Mouse (Mus musculus): ENCODE measurements around the gene Vangl1.

Vangl1 gene

DNA sequence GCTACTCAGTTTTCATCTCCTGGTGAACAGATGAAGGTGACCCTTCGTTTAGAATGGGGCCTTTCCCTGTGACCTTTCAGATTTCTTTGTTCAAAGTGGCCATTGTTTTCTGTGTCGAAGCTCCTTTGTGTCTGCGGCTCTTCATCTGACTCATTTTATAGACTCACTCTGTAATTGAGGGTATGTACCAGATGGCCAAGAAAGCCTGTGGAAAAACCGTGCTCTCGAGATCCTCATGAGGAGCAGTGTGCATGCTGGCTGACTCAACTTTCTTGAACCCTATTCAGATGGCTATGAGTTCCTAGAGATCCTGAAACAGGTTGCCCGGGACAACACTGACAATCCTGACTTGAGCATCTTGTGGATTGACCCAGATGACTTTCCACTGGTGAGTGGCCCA lies 62.6 kb downstream of the Vangl1 start:
- TF ChIP-seq GATA4 (IDR thresholded peaks at IDR 0.05; ENCODE audit: insufficient replicate concordance, low read length): no peak

DNA sequence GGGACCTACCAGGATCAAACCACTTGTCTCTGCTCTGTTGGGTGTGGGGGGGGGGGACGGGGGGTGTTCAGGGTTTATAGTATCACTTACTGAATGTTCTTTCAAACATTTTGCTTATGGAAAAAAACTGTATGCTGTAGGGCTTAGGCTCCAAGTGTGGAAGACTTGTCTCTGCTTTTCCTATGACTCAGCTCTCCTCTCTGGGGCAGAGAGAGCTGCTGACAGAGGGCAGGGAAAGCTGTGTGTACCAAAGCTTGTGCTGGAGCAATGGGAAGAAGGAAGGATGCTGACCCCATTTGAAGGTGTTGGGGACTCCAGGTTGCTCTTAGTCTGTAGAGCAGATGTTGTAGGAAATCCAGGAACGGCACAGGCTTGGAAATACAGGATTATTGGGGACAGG lies 63.0 kb downstream of the Vangl1 start:
- no peak for TF ChIP-seq GATA4 (IDR thresholded peaks at IDR 0.05; ENCODE audit: insufficient replicate concordance, low read length)

GRCm38 (mm10) chr3:102140606-102141005 lies 63.9 kb downstream of the Vangl1 start:
- no peak for TF ChIP-seq GATA4 (IDR thresholded peaks at IDR 0.05; ENCODE audit: insufficient replicate concordance, low read length)

DNA sequence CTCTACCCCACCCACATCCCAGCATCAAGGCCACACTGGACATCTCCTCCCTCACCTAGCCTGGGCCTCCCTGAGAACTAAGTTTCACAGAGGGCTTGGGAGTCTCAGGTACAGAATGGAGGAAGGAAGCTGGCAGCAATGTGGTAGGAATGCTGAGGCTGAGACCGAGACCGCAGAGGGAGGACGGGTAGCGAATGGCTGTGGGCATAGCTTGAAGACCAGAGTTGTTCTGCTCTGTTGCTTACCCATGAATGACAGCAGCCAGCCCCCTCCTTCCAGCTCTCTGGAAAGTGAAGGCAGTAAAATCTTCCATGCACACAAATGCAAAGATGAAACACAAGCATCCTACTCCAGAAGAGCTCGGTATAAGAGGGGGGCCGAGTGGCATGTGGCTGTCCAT lies 65.6 kb downstream of the Vangl1 start:
- TF ChIP-seq GATA4 (IDR thresholded peaks at IDR 0.05; ENCODE audit: insufficient replicate concordance, low read length): no peak

DNA sequence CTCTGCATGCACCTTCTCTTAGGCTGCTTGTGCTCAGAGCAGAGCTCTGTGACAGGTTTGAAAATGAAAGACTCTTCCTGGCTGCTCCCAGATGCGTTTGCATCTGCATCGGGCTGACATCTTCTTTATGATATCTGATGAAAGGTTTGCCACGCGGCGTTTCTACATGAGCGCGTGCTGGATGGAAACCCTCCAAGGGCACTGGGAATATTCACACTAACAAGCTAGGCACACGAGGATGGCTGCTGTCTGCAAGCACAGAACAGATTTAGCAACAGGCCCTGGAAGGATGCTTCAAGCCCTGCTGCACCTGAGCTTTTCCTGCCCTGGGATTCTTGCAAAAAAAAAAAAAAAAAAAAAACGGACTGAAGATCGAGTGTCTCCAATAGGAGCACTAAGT lies 67.3 kb downstream of the Vangl1 start:
- TF ChIP-seq GATA4 (IDR thresholded peaks at IDR 0.05; ENCODE audit: insufficient replicate concordance, low read length): no peak

- TF ChIP-seq GATA4 (IDR thresholded peaks at IDR 0.05; ENCODE audit: insufficient replicate concordance, low read length): no peak
These were observed 68.9 kb downstream of the Vangl1 start for GRCm38 (mm10) chr3:102135389-102136113.

DNA sequence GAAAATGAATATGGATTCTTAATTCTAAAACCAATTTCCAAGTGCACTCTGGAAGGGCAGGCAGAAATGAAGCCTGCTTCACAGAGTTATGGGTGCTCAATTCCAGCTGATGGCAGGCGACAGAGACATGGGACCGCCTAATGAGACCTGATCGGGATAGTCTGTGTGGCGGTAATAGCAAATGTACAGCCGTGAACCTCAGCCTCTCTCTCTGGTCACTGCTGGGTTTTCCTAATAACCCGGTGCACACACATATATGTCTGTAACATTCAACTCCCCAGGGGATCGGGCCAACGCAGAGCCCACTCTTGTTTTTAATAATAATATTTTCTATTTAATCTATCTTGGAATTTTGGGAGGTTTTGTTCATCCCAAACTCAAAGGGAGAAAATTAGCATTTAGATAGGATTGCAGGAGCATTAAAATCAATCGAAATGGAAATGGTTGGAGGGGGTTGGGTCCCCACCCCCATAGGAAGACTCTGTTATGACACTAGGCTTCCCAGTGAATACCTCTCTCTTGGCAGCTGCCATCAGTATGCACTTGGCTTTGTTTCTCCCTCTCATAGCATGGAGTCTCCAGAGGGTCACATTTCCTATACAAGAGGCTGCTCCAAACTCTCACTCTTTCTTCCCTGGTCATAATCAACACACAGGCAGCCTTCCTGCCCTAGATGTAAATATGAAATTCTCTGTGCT lies 72.7 kb downstream of the Vangl1 start:
- no peak for TF ChIP-seq GATA4 (IDR thresholded peaks at IDR 0.05; ENCODE audit: insufficient replicate concordance, low read length)

GRCm38 (mm10) chr3:102130478-102130877 lies 74.0 kb downstream of the Vangl1 start:
- TF ChIP-seq GATA4 (IDR thresholded peaks at IDR 0.05; ENCODE audit: insufficient replicate concordance, low read length): no peak

GRCm38 (mm10) chr3:102128242-102128641 lies 76.3 kb downstream of the Vangl1 start:
- no peak for TF ChIP-seq GATA4 (IDR thresholded peaks at IDR 0.05; ENCODE audit: insufficient replicate concordance, low read length)

DNA sequence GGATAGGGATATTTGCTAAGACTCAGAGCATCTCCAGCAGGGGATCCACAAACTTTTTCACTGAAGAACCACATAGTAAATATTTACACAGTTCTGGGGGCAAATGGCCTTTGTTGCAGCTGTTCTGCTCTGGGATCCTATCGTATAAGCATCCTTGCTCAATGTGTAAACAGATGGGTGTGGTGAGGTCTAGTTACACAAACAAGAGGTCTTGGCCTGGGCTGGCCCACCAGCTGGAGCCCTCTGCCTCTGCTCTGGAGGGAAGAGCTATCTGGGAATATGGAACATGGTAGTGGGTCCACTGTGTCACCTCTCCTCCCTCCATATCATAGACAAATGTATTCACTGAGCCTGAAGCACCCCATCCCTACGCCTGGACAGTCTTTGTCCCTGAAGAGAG lies 77.4 kb downstream of the Vangl1 start:
- no peak for TF ChIP-seq GATA4 (IDR thresholded peaks at IDR 0.05; ENCODE audit: insufficient replicate concordance, low read length)

DNA sequence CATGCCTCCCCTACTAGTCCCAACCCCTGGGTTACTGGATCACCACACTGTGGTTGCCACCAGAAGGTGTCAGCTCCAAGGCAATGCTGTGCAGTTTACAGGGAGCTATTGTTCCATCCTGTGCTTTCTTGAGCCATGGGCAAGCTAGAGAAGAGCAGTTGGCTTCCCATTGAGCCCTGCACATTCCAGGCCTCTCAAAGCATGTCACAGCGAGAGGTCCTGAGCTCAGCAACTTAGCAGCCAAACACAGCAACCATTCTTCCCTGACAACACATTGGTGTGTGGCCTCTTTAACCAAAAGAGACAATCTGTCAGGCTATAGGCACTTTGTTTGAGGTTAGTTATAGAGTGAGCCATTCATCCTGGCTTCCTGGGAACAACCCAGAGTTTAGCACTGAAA lies 78.9 kb downstream of the Vangl1 start:
- no peak for TF ChIP-seq GATA4 (IDR thresholded peaks at IDR 0.05; ENCODE audit: insufficient replicate concordance, low read length)

DNA sequence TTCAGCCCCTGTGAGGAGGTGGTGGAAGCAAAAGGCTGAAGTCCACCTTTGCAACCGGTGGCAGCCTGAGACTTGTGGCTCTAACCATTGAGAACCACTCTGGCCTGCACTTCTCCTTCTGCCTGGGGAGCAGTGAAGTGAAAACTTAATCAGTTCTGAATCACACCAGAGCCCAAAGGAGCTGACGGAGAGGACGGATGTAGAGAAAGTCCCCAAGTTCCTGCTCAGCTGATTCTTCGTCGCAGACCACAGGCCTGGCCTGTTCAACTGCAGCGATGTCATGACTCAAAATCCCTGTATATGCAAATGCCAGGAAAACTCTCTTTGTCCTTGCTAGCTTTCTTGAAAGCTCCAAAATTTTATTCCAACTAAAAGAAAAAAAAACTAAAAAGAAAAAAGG lies 80.8 kb downstream of the Vangl1 start:
- TF ChIP-seq GATA4 (IDR thresholded peaks at IDR 0.05; ENCODE audit: insufficient replicate concordance, low read length): no peak

DNA sequence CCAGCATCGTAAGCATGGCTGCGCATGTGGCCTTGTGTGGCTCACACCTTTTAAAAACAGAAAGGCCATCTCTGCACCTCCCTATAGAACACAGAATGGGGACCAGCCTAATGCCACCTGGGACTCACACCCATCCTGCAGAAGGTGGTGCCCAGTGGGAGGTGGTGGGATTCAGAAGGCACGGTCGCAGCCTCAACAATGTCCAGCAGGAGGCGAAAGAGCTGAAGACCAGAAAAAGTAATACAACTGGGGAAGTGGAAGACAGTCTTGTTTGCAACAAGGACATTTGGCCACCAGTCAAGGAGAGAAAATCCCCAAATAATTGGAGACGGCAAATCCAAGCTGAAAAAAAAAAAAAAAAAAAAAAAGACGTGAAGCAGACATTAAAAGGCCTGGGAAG lies 82.4 kb downstream of the Vangl1 start:
- TF ChIP-seq GATA4 (IDR thresholded peaks at IDR 0.05; ENCODE audit: insufficient replicate concordance, low read length): no peak

DNA sequence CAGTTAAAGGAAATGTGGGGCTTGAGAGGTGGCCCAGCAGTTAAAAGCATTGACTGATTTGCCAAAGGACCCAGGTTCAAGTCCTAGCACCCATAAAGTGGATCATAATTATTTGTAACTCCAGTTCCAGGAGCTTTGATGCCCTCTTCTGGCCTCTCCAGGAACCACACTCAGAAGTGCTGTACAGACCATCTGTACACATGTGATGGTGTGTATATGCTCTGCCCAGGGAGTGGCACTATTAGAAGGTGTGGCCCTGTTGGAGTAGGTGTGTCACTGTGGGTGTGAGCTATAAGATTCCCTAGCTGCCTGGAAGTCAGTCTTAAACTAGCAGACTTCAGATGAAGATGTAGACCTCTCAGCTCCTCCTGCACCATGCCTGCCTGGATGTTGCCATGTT lies 83.5 kb downstream of the Vangl1 start:
- no peak for TF ChIP-seq GATA4 (IDR thresholded peaks at IDR 0.05; ENCODE audit: insufficient replicate concordance, low read length)

DNA sequence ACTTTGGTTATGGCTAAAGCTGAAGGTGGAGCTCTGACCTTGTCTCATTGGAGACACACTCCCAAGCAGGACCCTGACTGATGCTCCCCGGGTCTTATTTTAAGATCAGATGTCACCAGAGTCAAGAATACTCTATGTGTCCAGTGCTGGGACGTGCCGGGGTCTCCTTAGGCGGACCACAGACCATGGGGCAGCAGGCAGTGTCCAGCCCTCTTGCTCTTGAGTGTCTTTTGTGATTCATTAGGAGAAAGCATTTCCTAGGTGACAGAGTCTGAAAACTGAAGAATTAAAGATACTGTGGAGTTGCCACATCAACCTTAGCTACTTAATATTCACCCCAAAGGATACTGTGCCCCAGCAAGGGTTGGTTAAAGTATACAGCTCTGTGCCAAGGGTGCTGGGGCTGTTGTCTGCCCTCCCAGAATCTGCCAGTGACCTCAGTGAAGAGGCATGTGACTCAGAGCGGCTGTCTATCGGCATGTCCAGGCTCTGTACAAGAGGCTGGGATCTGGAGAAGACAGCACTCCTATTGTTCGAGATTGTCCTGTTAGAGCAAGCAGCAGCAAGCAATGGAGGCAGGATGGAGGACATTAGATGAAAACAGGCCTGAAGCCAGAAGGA lies 92.4 kb downstream of the Vangl1 start:
- TF ChIP-seq GATA4 (IDR thresholded peaks at IDR 0.05; ENCODE audit: insufficient replicate concordance, low read length): no peak

DNA sequence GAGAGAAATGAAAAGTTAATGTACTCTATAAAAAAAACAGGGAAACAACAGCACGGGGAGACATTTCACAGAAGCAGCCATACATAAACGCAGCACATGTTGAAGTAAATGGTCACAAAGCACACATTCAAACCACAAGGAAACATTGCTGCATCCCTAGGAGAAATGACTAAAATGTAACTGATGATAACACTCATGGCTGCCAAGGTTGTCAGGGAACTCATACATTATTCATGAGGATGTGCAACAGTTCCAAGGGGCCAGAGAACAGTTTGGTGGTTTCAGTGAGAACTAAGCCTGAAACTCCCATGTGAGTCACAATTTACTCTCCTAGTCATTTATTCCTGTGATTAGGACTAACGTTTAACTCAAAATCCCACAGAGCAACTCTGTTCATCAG lies 96.3 kb downstream of the Vangl1 start:
- no peak for TF ChIP-seq GATA4 (IDR thresholded peaks at IDR 0.05; ENCODE audit: insufficient replicate concordance, low read length)

Data from liver, adult (tissue).